Mouse (Mus musculus) ovary, postnatal 14 days (tissue): ENCODE results near the gene Bcl2l2.

Source experiments
- DNase-seq: peaks from one replicate; pipeline ENCODE4 v3.0.0; 2022; ENCODE audit warnings: low spot score

Gene Bcl2l2

DNA sequence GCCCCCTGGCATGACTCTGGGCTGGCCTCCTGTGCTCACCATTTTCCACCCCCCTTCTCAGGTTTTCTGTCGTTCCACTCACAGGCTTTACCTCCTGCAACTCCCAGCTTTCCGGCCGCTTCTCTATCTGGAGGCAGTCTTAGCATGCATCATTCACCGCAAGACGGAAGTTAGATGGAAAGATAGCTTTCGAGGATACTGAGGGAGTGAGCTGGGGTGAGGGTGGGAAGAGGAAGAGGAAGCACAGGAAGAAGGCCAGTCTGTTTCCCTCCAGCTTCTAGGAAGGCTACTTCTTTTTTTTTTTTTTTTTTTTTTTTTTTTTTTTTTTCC is 53.6 kb downstream of the Bcl2l2 start:
- no peak for DNase-seq

- no peak for DNase-seq
Observed at GRCm38 (mm10) chr14:54937361-54938182, 54.4 kb downstream of the Bcl2l2 start.
